Mouse (Mus musculus) CH12.LX (cell line): ENCODE measurements around the gene AK157302. TPM values are rescaled to one million over a fixed set of nuclear protein-coding genes. Genes with fewer than 3 reads are reported as not detected.

Experiments used
- DNase-seq: peaks from one replicate; pipeline ENCODE4 v3.0.0-alpha.2; 2013; ENCODE audit errors: extremely low read depth
- H3K27ac ChIP-seq: 2 replicates; pipeline ENCODE4 v1.5.1; 2012; ENCODE audit warnings: low read depth, mild to moderate bottlenecking, control low read depth, moderate library complexity; ENCODE audit not compliant: insufficient read depth
- H3K27me3 ChIP-seq: replicated peaks from 2 replicates; pipeline ENCODE3; 2012; ENCODE audit warnings: inconsistent platforms
- H3K36me3 ChIP-seq, 2 experiments: replicated peaks in 1 of 2; 2 replicates each; pipeline versions ENCODE3 to v1.6.1; 2012; ENCODE audit warnings: inconsistent platforms in 1 of 2, low read length in 1 of 2, mild to moderate bottlenecking in 1 of 2, mixed read lengths in 1 of 2, moderate library complexity in 1 of 2; ENCODE audit not compliant: control insufficient read depth in 1 of 2, insufficient read depth in 1 of 2
- H3K4me1 ChIP-seq, 2 experiments: 2 replicates each; pipeline ENCODE4 v1.6.1; 2012; ENCODE audit warnings: inconsistent platforms in 1 of 2, moderate library complexity in 1 of 2; ENCODE audit not compliant: insufficient read depth in 2 of 2, control insufficient read depth in 1 of 2
- H3K4me2 ChIP-seq: 2 replicates; pipeline ENCODE4 v1.6.1; 2012; ENCODE audit warnings: low read depth, mild to moderate bottlenecking, control low read depth; ENCODE audit not compliant: poor library complexity, insufficient read depth, severe bottlenecking
- H3K4me3 ChIP-seq, 3 experiments: fragments of 150-350 bp in 1 of 3; sonication (generic) in 1 of 3; replicated peaks in 1 of 3; 2 replicates each; pipeline versions ENCODE3 to v1.5.1; 2011 to 2012; ENCODE audit warnings: low read depth in 2 of 3, low read length in 2 of 3, mild to moderate bottlenecking in 2 of 3, moderate library complexity in 2 of 3, control low read depth in 1 of 3, improper control_type of control experiment in 1 of 3, inconsistent platforms in 1 of 3, mixed read lengths in 1 of 3; ENCODE audit not compliant: poor library complexity in 1 of 3
- H3K79me2 ChIP-seq: replicated peaks from 2 replicates; pipeline ENCODE4 v1.6.1; 2012; ENCODE audit warnings: mild to moderate bottlenecking, moderate library complexity; ENCODE audit not compliant: control insufficient read depth, poor library complexity, insufficient read depth, severe bottlenecking; ENCODE audit errors: extremely low read depth
- H3K9ac ChIP-seq: 2 replicates; pipeline ENCODE4 v1.6.1; 2012; ENCODE audit warnings: low read depth, mild to moderate bottlenecking, control low read depth, moderate library complexity; ENCODE audit not compliant: insufficient read depth
- H3K9me3 ChIP-seq: replicated peaks from 2 replicates; pipeline ENCODE3; 2012; ENCODE audit warnings: low read length, inconsistent platforms, mixed read lengths
- BHLHE40 ChIP-seq: IDR thresholded peaks from 2 replicates; pipeline ENCODE4 v1.6.1; 2011; ENCODE audit warnings: mild to moderate bottlenecking, low read depth, low read length, improper control_type of control experiment
- CHD2 ChIP-seq: IDR thresholded peaks from 2 replicates; pipeline ENCODE4 v1.6.1; 2011; ENCODE audit warnings: low read length, improper control_type of control experiment
- CTCF ChIP-seq, 2 experiments: IDR thresholded peaks in 1 of 2; conservative IDR thresholded peaks in 1 of 2; 2 replicates each; pipeline ENCODE4 v1.5.1; 2011 to 2012; ENCODE audit warnings: low read depth in 2 of 2, low read length in 2 of 2, improper control_type of control experiment in 1 of 2, inconsistent platforms in 1 of 2, mild to moderate bottlenecking in 1 of 2, moderate library complexity in 1 of 2
- EP300 ChIP-seq: IDR thresholded peaks from 2 replicates; pipeline ENCODE4 v1.6.1; 2011; ENCODE audit warnings: low read length, improper control_type of control experiment
- ETS1 ChIP-seq: conservative IDR thresholded peaks from 2 replicates; pipeline ENCODE4 v1.6.1; 2012; ENCODE audit warnings: low read depth, mild to moderate bottlenecking, inconsistent platforms, low read length, improper control_type of control experiment, moderate library complexity
- GABPA ChIP-seq: IDR thresholded peaks from 2 replicates; pipeline ENCODE4 v1.6.1; 2012; ENCODE audit warnings: low read depth, low read length, improper control_type of control experiment, inconsistent platforms; ENCODE audit not compliant: insufficient replicate concordance
- HCFC1 ChIP-seq: IDR thresholded peaks from 2 replicates; pipeline ENCODE4 v1.6.1; 2012; ENCODE audit warnings: low read depth, mild to moderate bottlenecking, inconsistent platforms, low read length, improper control_type of control experiment
- IRF4 ChIP-seq: IDR thresholded peaks from 2 replicates; pipeline ENCODE4 v1.6.1; 2014; ENCODE audit warnings: low read depth, mild to moderate bottlenecking, inconsistent platforms, low read length, improper control_type of control experiment
- KAT2A ChIP-seq: IDR thresholded peaks from 2 replicates; pipeline ENCODE4 v1.6.1; 2012; ENCODE audit warnings: low read length, improper control_type of control experiment, inconsistent platforms; ENCODE audit not compliant: insufficient replicate concordance
- MAFK ChIP-seq: IDR thresholded peaks from 2 replicates; pipeline ENCODE4 v1.6.1; 2011; ENCODE audit warnings: low read length, improper control_type of control experiment; ENCODE audit not compliant: insufficient replicate concordance
- MAZ ChIP-seq: IDR thresholded peaks from 2 replicates; pipeline ENCODE4 v1.6.1; 2012; ENCODE audit warnings: low read depth, mild to moderate bottlenecking, inconsistent platforms, low read length, improper control_type of control experiment, moderate library complexity
- MEF2A ChIP-seq: IDR thresholded peaks from 2 replicates; pipeline ENCODE4 v1.6.1; 2014; ENCODE audit warnings: low read depth, mild to moderate bottlenecking, inconsistent platforms, low read length, improper control_type of control experiment, borderline replicate concordance
- PAX5 ChIP-seq: IDR thresholded peaks from 2 replicates; pipeline ENCODE4 v1.6.1; 2012; ENCODE audit warnings: low read length, inconsistent platforms, mixed read lengths
- RAD21 ChIP-seq: IDR thresholded peaks from 2 replicates; pipeline ENCODE4 v1.6.1; 2011; ENCODE audit warnings: low read depth, mild to moderate bottlenecking, low read length, improper control_type of control experiment, moderate library complexity
- RCOR1 ChIP-seq: conservative IDR thresholded peaks from 2 replicates; pipeline ENCODE4 v1.6.1; 2012; ENCODE audit warnings: low read depth, mild to moderate bottlenecking, inconsistent platforms, low read length, improper control_type of control experiment
- USF1 ChIP-seq: IDR thresholded peaks from 2 replicates; pipeline ENCODE4 v1.6.1; 2014; ENCODE audit warnings: low read depth, mild to moderate bottlenecking, inconsistent platforms, low read length, improper control_type of control experiment
- ZC3H11A ChIP-seq: IDR thresholded peaks from 2 replicates; pipeline ENCODE4 v1.6.1; 2012; ENCODE audit warnings: low read depth, mild to moderate bottlenecking, inconsistent platforms, low read length, improper control_type of control experiment
- dilution Hi-C: fragments of 300-500 bp; cut with MboI; formaldehyde crosslinking; loops from 2 replicates; pipeline ENCODE4 v1.14.3; 2020; ENCODE audit warnings: low sequenced_read_pairs; ENCODE audit not compliant: extremely low pct_unique_long_range_greater_than_20kb, extremely low pct_ligation_motif_present
- in situ Hi-C: fragments of 300-500 bp; cut with MboI; formaldehyde crosslinking; loops from 3 replicates; pipeline ENCODE4 v1.14.3; 2019; ENCODE audit warnings: low sequenced_read_pairs, low pct_ligation_motif_present, low pct_unique_long_range_greater_than_20kb, mixed read lengths
- polyA plus RNA-seq: library from polyadenylated mRNA; unstranded; fragments of >175 nt; gene quantifications from 2 replicates; pipeline ENCODE4 v1.2.1, GENCODE M21; 2012; ENCODE audit warnings: low read depth; ENCODE audit not compliant: insufficient read length
- total RNA-seq, 2 experiments: library from RNA; depleted of rRNA; stranded (reverse); fragments of 300-350 nt in 1 of 2; fragments of >200 nt in 1 of 2; gene quantifications; 2 replicates each; pipeline ENCODE4 v1.2.3; 2012 to 2014

Gene AK157302
- total RNA-seq (2012; rRNA removed) (0.17 and 0.29 TPM in 2 replicates), total RNA-seq (2014; rRNA removed) (0.47 TPM in 2 replicates), polyA plus RNA-seq (0.26 TPM in 1 of 2 replicates, not detected in the other)

GRCm38 (mm10) chr13:21495080-21495479 is at the start of gene AK157302:
AK157302 (plus strand) TSS chr13:21495223.
- Histone ChIP-seq H3K27ac (no peak within 1 kb of the TSS), H3K4me2 (no peak within 1 kb of the TSS), H3K9ac (no peak within 1 kb of the TSS), H3K36me3 (no peaks in the 10 kb centered on the region), H3K4me3 (no peak within 1 kb of the TSS), H3K27me3 (no peaks in the 10 kb centered on the region), H3K9me3 (no peaks in the 10 kb centered on the region), H3K79me2 (no peaks in the 10 kb centered on the region), H3K4me1 (no peaks in the 10 kb centered on the region)
- TF ChIP-seq HCFC1 = no peak
- no peak for TF ChIP-seq CTCF (conservative IDR thresholded peaks at IDR 0.05 in 1 of 2, IDR thresholded peaks at IDR 0.05 in 1 of 2; ENCODE audit: low read depth in 2 of 2, low read length in 2 of 2)
- no peak for TF ChIP-seq RAD21
- DNase-seq = no peak
- dilution Hi-C loops = no loop called here
- in situ Hi-C loops = no loop called here

DNA sequence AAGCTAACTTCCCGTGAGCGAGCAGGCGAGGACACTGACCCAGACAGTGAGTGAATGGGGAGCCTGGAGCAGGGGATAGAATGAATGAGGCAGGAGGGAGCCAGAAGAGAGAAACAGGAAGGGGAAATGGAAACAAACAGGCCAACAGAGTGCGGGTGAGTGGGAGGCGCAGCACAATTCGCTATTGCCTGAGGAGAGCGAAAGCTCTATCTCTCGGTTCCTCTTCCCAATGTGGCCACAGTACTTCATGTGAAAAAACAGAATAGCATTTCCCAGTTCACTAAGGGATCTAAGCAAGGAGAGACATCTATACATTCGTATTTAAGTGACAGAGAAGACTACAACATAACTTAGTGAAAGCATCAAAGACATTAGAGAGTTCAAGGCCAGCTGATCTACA is 48.2 kb upstream of the AK157302 start:
- Histone ChIP-seq H3K4me2 (peak overlapping the region; percentile 93), H3K79me2 (peaks cover 19% of the 10 kb centered on the region), H3K9me3 (peaks cover 2% of the 10 kb centered on the region)
- DNase-seq = peak; percentile 61
- peak; percentile 77 for TF ChIP-seq EP300
- 0 out of 2 replicates have a peak, but pooled peaks have one; percentile 6 for TF ChIP-seq CHD2
- TF ChIP-seq IRF4 = peak; percentile 86
- TF ChIP-seq RCOR1 = no peak
- TF ChIP-seq, all 38 proteins: peak for 3
- H3K9ac ChIP-seq = 0 out of 2 replicates have a peak overlapping the region, but pooled peaks have one; percentile 13
- in situ Hi-C loops = no loop called here
- dilution Hi-C loops = no loop called here
- H3K36me3 ChIP-seq = peaks cover 39 to 82% of the 10 kb centered on the region in 2 experiments
- peak overlapping the region; percentile 46 for H3K27ac ChIP-seq
- no peaks in the 10 kb centered on the region for H3K27me3 ChIP-seq
- H3K4me1 ChIP-seq = peaks cover 14 to 64% of the 10 kb centered on the region in 2 experiments; a peak in 3 of 4 replicates
- H3K4me3 ChIP-seq = no peak overlapping the region

DNA sequence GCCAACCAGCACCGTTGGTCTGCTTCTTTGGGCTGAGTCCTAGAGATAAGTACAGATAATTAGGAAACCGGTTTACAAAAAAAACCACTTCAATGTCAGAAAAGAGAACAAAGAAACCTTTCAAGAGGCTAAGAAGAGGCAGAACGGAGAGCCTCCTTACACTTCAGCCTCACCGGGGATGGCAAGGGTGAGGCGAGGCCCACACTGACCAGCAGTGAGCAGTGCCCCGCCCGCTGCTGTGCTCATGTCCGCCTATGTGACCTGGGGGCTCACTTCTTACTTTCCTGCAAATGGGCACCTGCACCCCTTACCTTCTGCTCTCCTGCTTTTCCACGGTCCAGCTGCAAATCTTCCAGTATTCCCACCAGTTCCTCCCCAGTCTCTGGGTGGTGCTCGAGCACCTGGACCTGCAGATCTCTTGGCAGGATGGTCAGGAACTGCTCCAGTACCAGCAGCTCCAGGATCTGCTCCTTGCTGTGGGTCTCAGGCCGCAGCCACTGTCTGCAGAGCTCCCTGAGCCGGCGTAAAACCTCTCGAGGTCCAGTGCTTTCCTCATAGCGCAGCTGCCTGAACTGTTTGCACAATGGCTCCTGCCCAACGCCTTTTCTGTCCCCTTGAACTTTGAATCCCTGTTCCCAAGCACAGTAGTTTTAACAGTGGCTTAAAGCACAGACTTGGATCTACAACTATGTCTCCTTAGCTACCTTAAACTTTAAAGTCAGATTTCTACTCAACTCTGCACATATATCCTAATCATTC is 47.0 kb upstream of the AK157302 start:
- Histone ChIP-seq H3K27me3 (no peaks in the 10 kb centered on the region), H3K36me3 (peaks cover 36 to 79% of the 10 kb centered on the region in 2 experiments), H3K4me1 (peaks cover 10 to 66% of the 10 kb centered on the region in 2 experiments; a peak in 3 of 4 replicates), H3K4me3 (no peak overlapping the region)
- dilution Hi-C loops = no loop called here
- TF ChIP-seq MEF2A (no peak), ZC3H11A (no peak), MAFK (no peak), USF1 (no peak), GABPA (no peak), BHLHE40 (no peak), RAD21 (no peak), PAX5 (no peak), MAZ (no peak), IRF4 (no peak), KAT2A (no peak), ETS1 (no peak)
- TF ChIP-seq, all 38 proteins: peak for 0
- in situ Hi-C loops = no loop called here
- no peak overlapping the region for H3K27ac ChIP-seq
- no peak overlapping the region for H3K9ac ChIP-seq
- peaks cover 31% of the 10 kb centered on the region for H3K79me2 ChIP-seq
- no peak overlapping the region for H3K4me2 ChIP-seq
- H3K9me3 ChIP-seq = peaks cover 2% of the 10 kb centered on the region
- DNase-seq = no peak
